Mouse (Mus musculus) stomach, embryonic 16.5 days (tissue): Measurements from ENCODE around the gene Cacng2. TPM values are rescaled to one million over a fixed set of nuclear protein-coding genes. Genes with fewer than 3 reads are reported as not detected.
A peak's percentile ranks its signal among the peaks of the same experiment; 100 is the strongest.

Experiments used
- ATAC-seq: fragments of 200-750 bp; cut with Nextera tagmentation; 2 replicates; pipeline ENCODE4 v1.8.0; 2017; ENCODE audit warnings: moderate number of reproducible peaks, moderate TSS enrichment; ENCODE audit not compliant: insufficient read depth, low FRiP score
- H3K27ac ChIP-seq: fragments of 300-500 bp; sonication (generic); 2 replicates; pipeline ENCODE4 v1.5.1; 2014; ENCODE audit warnings: low read length
- H3K27me3 ChIP-seq: fragments of 300-500 bp; sonication (generic); 2 replicates; pipeline ENCODE4 v1.6.1; 2014; ENCODE audit warnings: low read length, control low read depth, mixed read lengths; ENCODE audit not compliant: control insufficient read depth, insufficient read depth
- H3K36me3 ChIP-seq: fragments of 300-500 bp; sonication (generic); 2 replicates; pipeline ENCODE4 v1.6.1; 2014; ENCODE audit warnings: low read length; ENCODE audit not compliant: control insufficient read depth, insufficient read depth
- H3K4me1 ChIP-seq: fragments of 300-500 bp; sonication (generic); 2 replicates; pipeline ENCODE4 v1.6.1; 2014; ENCODE audit warnings: low read length, control low read depth, mixed read lengths; ENCODE audit not compliant: control insufficient read depth, insufficient read depth
- H3K4me2 ChIP-seq: fragments of 300-500 bp; sonication (generic); 2 replicates; pipeline ENCODE4 v1.6.1; 2014; ENCODE audit warnings: low read depth, low read length, mixed read lengths
- H3K4me3 ChIP-seq: fragments of 300-500 bp; sonication (generic); replicated peaks from 2 replicates; pipeline ENCODE4 v1.5.1; 2014; ENCODE audit warnings: mild to moderate bottlenecking, low read length
- H3K9ac ChIP-seq: fragments of 300-500 bp; sonication (generic); 2 replicates; pipeline ENCODE4 v1.6.1; 2014; ENCODE audit warnings: low read length
- H3K9me3 ChIP-seq: fragments of 300-500 bp; sonication (generic); replicated peaks from 2 replicates; pipeline ENCODE4 v1.6.1; 2016; ENCODE audit warnings: low read length, control low read depth; ENCODE audit not compliant: control insufficient read depth
- WGBS: fragments of 180-500 bp; shearing (Covaris S2); extraction: QIAGEN DNeasy Blood & Tissue Kit; methylation state at CpG from one replicate; pipeline ENCODE4 v1.1.7; 2014; 5-methylcytosine and 5-hydroxymethylcytosine counted together
- polyA plus RNA-seq: library from polyadenylated mRNA; unstranded; fragments of >200 nt; fragmentation: Nextera tagmentation; extraction: Ambion mirVana; gene quantifications from 2 replicates; pipeline ENCODE4 v1.2.1, GENCODE M21; 2015

Cacng2 gene
- polyA plus RNA-seq, 1 experiment from 2014 or later = 0.08 TPM

GRCm38 (mm10) chr15:77974165-77974841 is 145.5 kb downstream of the Cacng2 start:
- ATAC-seq = no peak
- no peak overlapping the region for H3K4me2 ChIP-seq
- no peak overlapping the region for H3K9ac ChIP-seq
- H3K9me3 ChIP-seq = no peaks in the 10 kb centered on the region
- H3K4me3 ChIP-seq = no peak overlapping the region
- no peak overlapping the region for H3K27ac ChIP-seq
- H3K36me3 ChIP-seq = no peaks in the 10 kb centered on the region
- H3K4me1 ChIP-seq = peaks cover 4% of the 10 kb centered on the region
- no peaks in the 10 kb centered on the region for H3K27me3 ChIP-seq
- 63% methylated on average over 6 of the region's 6 CpGs for WGBS

- peak within 1 kb of the TSS; percentile 89 for H3K4me3 ChIP-seq
- no peaks in the 10 kb centered on the region for H3K9me3 ChIP-seq
These were observed 149.1 kb downstream of the Cacng2 start, which contains the start of gene Eif3d for GRCm38 (mm10) chr15:77970470-77971292. Gene Eif3d, minus strand, starts transcription at chr15:77970813.

GRCm38 (mm10) chr15:77969940-77970469 is 149.8 kb downstream of the Cacng2 start:
- 1% methylated on average over 15 of the region's 15 CpGs for WGBS
- ATAC-seq = no peak
- H3K9me3 ChIP-seq = no peaks in the 10 kb centered on the region
- peak overlapping the region; percentile 99 for H3K9ac ChIP-seq
- H3K4me3 ChIP-seq = peak overlapping the region; percentile 89
- H3K27ac ChIP-seq = peak overlapping the region; percentile 98
- H3K27me3 ChIP-seq = no peaks in the 10 kb centered on the region
- peaks cover 15% of the 10 kb centered on the region for H3K36me3 ChIP-seq
- H3K4me1 ChIP-seq = peaks cover 11% of the 10 kb centered on the region
- peak overlapping the region; percentile 76 for H3K4me2 ChIP-seq

More at GRCm38 (mm10) chr15:77970470-77971292, 149.1 kb downstream of the Cacng2 start, which contains the start of gene Eif3d:
- Histone ChIP-seq H3K4me1 (peaks cover 11% of the 10 kb centered on the region), H3K9ac (peak within 1 kb of the TSS; percentile 99), H3K36me3 (peaks cover 10% of the 10 kb centered on the region; the same call in 1 of the 2 replicates), H3K27ac (peak within 1 kb of the TSS; percentile 98), H3K4me2 (peak within 1 kb of the TSS; percentile 76), H3K27me3 (no peaks in the 10 kb centered on the region)
- ATAC-seq = peak; percentile 89
- WGBS = under 1% methylated on average over 72 of the region's 72 CpGs

- peaks cover 11% of the 10 kb centered on the region for H3K4me1 ChIP-seq
- no peaks in the 10 kb centered on the region for H3K9me3 ChIP-seq
- whole genome bisulfite sequencing = 79% methylated on average over 9 of the region's 9 CpGs
- no peaks in the 10 kb centered on the region for H3K27me3 ChIP-seq
- H3K4me3 ChIP-seq = no peak overlapping the region
- H3K4me2 ChIP-seq = no peak overlapping the region
- no peak overlapping the region for H3K27ac ChIP-seq
- peaks cover 52% of the 10 kb centered on the region for H3K36me3 ChIP-seq
- H3K9ac ChIP-seq = no peak overlapping the region
- ATAC-seq = no peak
These were observed 154.7 kb downstream of the Cacng2 start for GRCm38 (mm10) chr15:77965117-77965528.

GRCm38 (mm10) chr15:77962447-77962846 is 157.4 kb downstream of the Cacng2 start:
- Histone ChIP-seq H3K4me3 (no peak overlapping the region), H3K9me3 (no peaks in the 10 kb centered on the region), H3K36me3 (peaks cover 62% of the 10 kb centered on the region), H3K27ac (no peak overlapping the region), H3K4me2 (no peak overlapping the region), H3K9ac (no peak overlapping the region), H3K27me3 (no peaks in the 10 kb centered on the region), H3K4me1 (no peaks in the 10 kb centered on the region)
- WGBS = 94% methylated on average over 5 of the region's 5 CpGs
- no peak for ATAC-seq

GRCm38 (mm10) chr15:77960693-77961092 is 159.1 kb downstream of the Cacng2 start:
- H3K4me3 ChIP-seq = no peak overlapping the region
- H3K9ac ChIP-seq = no peak overlapping the region
- H3K36me3 ChIP-seq = peaks cover 55% of the 10 kb centered on the region
- peaks cover 7% of the 10 kb centered on the region; the same call in 1 of the 2 replicates for H3K4me1 ChIP-seq
- ATAC-seq = no peak
- no peaks in the 10 kb centered on the region for H3K9me3 ChIP-seq
- peaks cover 7% of the 10 kb centered on the region for H3K27me3 ChIP-seq
- no peak overlapping the region for H3K27ac ChIP-seq
- no peak overlapping the region for H3K4me2 ChIP-seq
- 89% methylated on average over 6 of the region's 6 CpGs for WGBS

GRCm38 (mm10) chr15:77958071-77958470 is 161.8 kb downstream of the Cacng2 start:
- H3K9ac ChIP-seq = no peak overlapping the region
- H3K36me3 ChIP-seq = peaks cover 41% of the 10 kb centered on the region
- peaks cover 8% of the 10 kb centered on the region; the same call in 1 of the 2 replicates for H3K4me1 ChIP-seq
- 61% methylated on average over 3 of the region's 3 CpGs for WGBS
- ATAC-seq = no peak
- H3K4me2 ChIP-seq = no peak overlapping the region
- H3K9me3 ChIP-seq = no peaks in the 10 kb centered on the region
- H3K27ac ChIP-seq = no peak overlapping the region
- H3K4me3 ChIP-seq = no peak overlapping the region
- H3K27me3 ChIP-seq = peaks cover 12% of the 10 kb centered on the region

GRCm38 (mm10) chr15:77957625-77958024 is 162.2 kb downstream of the Cacng2 start:
- Histone ChIP-seq H3K9ac (no peak overlapping the region), H3K27me3 (peaks cover 12% of the 10 kb centered on the region), H3K27ac (no peak overlapping the region), H3K4me2 (no peak overlapping the region), H3K36me3 (peaks cover 37% of the 10 kb centered on the region), H3K4me1 (peaks cover 8% of the 10 kb centered on the region; the same call in 1 of the 2 replicates), H3K4me3 (no peak overlapping the region), H3K9me3 (no peaks in the 10 kb centered on the region)
- WGBS = 43% methylated on average over 5 of the region's 5 CpGs
- no peak for ATAC-seq
